18 mouse cellular contexts compared by ENCODE assay signal in the genomic region with DNA sequence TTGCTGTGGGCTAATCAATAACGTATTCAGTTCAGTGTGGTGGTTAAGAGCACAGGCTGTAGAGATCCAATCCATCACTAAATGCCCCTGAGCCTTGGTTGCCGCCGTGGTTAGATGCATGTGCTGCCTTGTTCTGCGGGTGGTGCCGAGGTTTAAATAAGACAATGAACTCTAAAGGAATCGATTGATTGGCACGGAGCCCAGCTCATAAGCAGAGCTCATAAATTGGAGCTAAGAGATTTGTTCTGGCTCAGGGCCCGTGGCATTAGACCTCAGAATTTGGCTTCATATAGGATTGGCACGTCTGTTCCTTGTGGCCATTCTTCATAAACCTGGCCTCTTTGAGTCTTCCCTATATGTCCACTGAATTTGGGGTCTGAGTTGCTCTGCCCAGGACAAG. TPM values are rescaled to one million over a fixed set of nuclear protein-coding genes. Genes with fewer than 3 reads are reported as not detected.
DNase-seq lines count a peak whose midpoint lies in the region; ATAC-seq and TF ChIP-seq lines count a peak whose summit lies in the region.
"Had no signal": no experiment of that assay in that cellular context is flagged by ENCODE, and none has a peak within 500 bp of the region (broad histone marks: within the 10 kb centered on the region; RNA-seq: fewer than 3 reads in every experiment).

No protein-coding gene starts in this region.

- no peak overlapping the region for H3K9ac ChIP-seq in hindbrain, embryonic 16.5 days (ENCODE audit: low read depth, low read length)
- H3K9ac ChIP-seq in hindbrain, embryonic 13.5 days, result no peak overlapping the region
- H3K9ac ChIP-seq in midbrain, postnatal 0 days (replicated peaks; ENCODE audit: low read length, poor library complexity, severe bottlenecking), result no peak overlapping the region
- H3K9ac ChIP-seq in midbrain, embryonic 13.5 days (replicated peaks), result no peak overlapping the region
- no peak overlapping the region for H3K9ac ChIP-seq in intestine, embryonic 16.5 days (ENCODE audit: low read depth, low read length)
- H3K9ac ChIP-seq: forebrain, embryonic 12.5 days; kidney, embryonic 15.5 days had no signal

- no peak overlapping the region for H3K4me2 ChIP-seq in hindbrain, embryonic 16.5 days (ENCODE audit: low read length)
- H3K4me2 ChIP-seq in hindbrain, embryonic 13.5 days, result no peak overlapping the region
- no peak overlapping the region for H3K4me2 ChIP-seq in midbrain, postnatal 0 days (ENCODE audit: low read depth, low read length, poor library complexity, severe bottlenecking)
- H3K4me2 ChIP-seq in midbrain, embryonic 13.5 days (replicated peaks), result no peak overlapping the region
- H3K4me2 ChIP-seq in intestine, embryonic 16.5 days (ENCODE audit: low read depth, low read length), result no peak overlapping the region
- H3K4me2 ChIP-seq: forebrain, embryonic 12.5 days; heart, embryonic 11.5 days; kidney, embryonic 15.5 days had no signal

- no peaks in the 10 kb centered on the region for H3K27me3 ChIP-seq in hindbrain, embryonic 16.5 days (replicated peaks; ENCODE audit: control insufficient read depth, insufficient read depth, low read length)
- H3K27me3 ChIP-seq in hindbrain, embryonic 13.5 days, result 0 out of 2 replicates have a peak, but pooled peaks cover 15% of the 10 kb centered on the region
- no peaks in the 10 kb centered on the region for H3K27me3 ChIP-seq in midbrain, postnatal 0 days (ENCODE audit: insufficient read depth, low read length)
- no peaks in the 10 kb centered on the region for H3K27me3 ChIP-seq in midbrain, embryonic 13.5 days
- H3K27me3 ChIP-seq in intestine, embryonic 16.5 days (replicated peaks; ENCODE audit: control insufficient read depth, insufficient read depth, low read length), result no peaks in the 10 kb centered on the region
- H3K27me3 ChIP-seq: forebrain, embryonic 12.5 days; kidney, embryonic 15.5 days had no signal

- no peak overlapping the region for H3K4me3 ChIP-seq in hindbrain, embryonic 16.5 days (ENCODE audit: low read length)
- no peak overlapping the region for H3K4me3 ChIP-seq in hindbrain, embryonic 13.5 days
- no peak overlapping the region for H3K4me3 ChIP-seq in midbrain, postnatal 0 days (ENCODE audit: low read depth, low read length)
- no peak overlapping the region for H3K4me3 ChIP-seq in midbrain, embryonic 13.5 days (replicated peaks)
- no peak overlapping the region for H3K4me3 ChIP-seq in intestine, embryonic 16.5 days (ENCODE audit: low read length)
- H3K4me3 ChIP-seq: forebrain, embryonic 12.5 days; kidney, embryonic 15.5 days; midbrain, embryonic 10.5 days had no signal

- ATAC-seq in hindbrain, embryonic 16.5 days, result 0 out of 2 replicates have a peak, but pooled peaks have one; percentile 56
- no peak for ATAC-seq in hindbrain, embryonic 13.5 days (ENCODE audit: low FRiP score)
- ATAC-seq in midbrain, postnatal 0 days (ENCODE audit: low FRiP score), result no peak
- ATAC-seq in midbrain, embryonic 13.5 days, result no peak
- 0 out of 2 replicates have a peak, but pooled peaks have one; percentile 16 for ATAC-seq in intestine, embryonic 16.5 days

- TF ChIP-seq CTCF in midbrain, postnatal 0 days (IDR thresholded peaks at IDR 0.05), result no peak

- no peaks in the 10 kb centered on the region for H3K4me1 ChIP-seq in hindbrain, embryonic 16.5 days (ENCODE audit: control insufficient read depth, insufficient read depth, low read depth, low read length)
- peaks cover 15% of the 10 kb centered on the region for H3K4me1 ChIP-seq in hindbrain, embryonic 13.5 days (replicated peaks)
- H3K4me1 ChIP-seq in midbrain, postnatal 0 days (ENCODE audit: insufficient read depth, low read length), result no peaks in the 10 kb centered on the region
- no peaks in the 10 kb centered on the region; the same call in 1 of the 2 replicates for H3K4me1 ChIP-seq in midbrain, embryonic 13.5 days (replicated peaks)
- peaks cover 7% of the 10 kb centered on the region; the same call in 1 of the 2 replicates for H3K4me1 ChIP-seq in intestine, embryonic 16.5 days (ENCODE audit: control insufficient read depth, insufficient read depth, low read length)
- H3K4me1 ChIP-seq: forebrain, embryonic 12.5 days had no signal

- no peaks in the 10 kb centered on the region for H3K9me3 ChIP-seq in hindbrain, embryonic 16.5 days (ENCODE audit: control insufficient read depth, low read length)
- no peaks in the 10 kb centered on the region for H3K9me3 ChIP-seq in hindbrain, embryonic 13.5 days
- H3K9me3 ChIP-seq in midbrain, postnatal 0 days (ENCODE audit: low read length), result no peaks in the 10 kb centered on the region
- H3K9me3 ChIP-seq in midbrain, embryonic 13.5 days, result no peaks in the 10 kb centered on the region
- H3K9me3 ChIP-seq in intestine, embryonic 16.5 days (ENCODE audit: control insufficient read depth, low read length), result no peaks in the 10 kb centered on the region; the same call in 1 of the 2 replicates
- H3K9me3 ChIP-seq: forebrain, embryonic 12.5 days; kidney, embryonic 15.5 days; midbrain, embryonic 10.5 days had no signal

- peak; percentile 41 for DNase-seq in midbrain, postnatal 0 days (ENCODE audit: low spot score)
- DNase-seq in right cerebral cortex, postnatal 4 days, result no peak
- DNase-seq in kidney, adult 8-10 months, result no peak
- DNase-seq: cerebellum, adult 9-11 months; gastrocnemius, postnatal 36 days; heart, postnatal 14 days; layer of hippocampus, postnatal 36 days; lung, adult 2 months; lung, postnatal 36 days; thymus, postnatal 36 days had no signal

- 31% methylated on average over 9 of the region's 9 CpGs for WGBS in hindbrain, embryonic 16.5 days
- 45% methylated on average over 9 of the region's 9 CpGs for whole genome bisulfite sequencing in hindbrain, embryonic 13.5 days
- 63% methylated on average over 9 of the region's 9 CpGs for WGBS in midbrain, postnatal 0 days
- 70% methylated on average over 9 of the region's 9 CpGs for whole genome bisulfite sequencing in midbrain, embryonic 13.5 days
- WGBS in intestine, embryonic 16.5 days, result 49% methylated on average over 9 of the region's 9 CpGs

- H3K27ac ChIP-seq in hindbrain, embryonic 16.5 days (ENCODE audit: low read depth, low read length), result no peak overlapping the region
- H3K27ac ChIP-seq in hindbrain, embryonic 13.5 days, result no peak overlapping the region
- no peak overlapping the region for H3K27ac ChIP-seq in midbrain, postnatal 0 days (ENCODE audit: low read depth, low read length)
- no peak overlapping the region for H3K27ac ChIP-seq in midbrain, embryonic 13.5 days
- no peak overlapping the region for H3K27ac ChIP-seq in intestine, embryonic 16.5 days (ENCODE audit: low read length)
- H3K27ac ChIP-seq: forebrain, embryonic 12.5 days; kidney, embryonic 15.5 days; midbrain, embryonic 10.5 days had no signal

- H3K36me3 ChIP-seq in hindbrain, embryonic 16.5 days (ENCODE audit: control insufficient read depth, insufficient read depth, low read length), result no peaks in the 10 kb centered on the region
- H3K36me3 ChIP-seq in hindbrain, embryonic 13.5 days, result no peaks in the 10 kb centered on the region
- no peaks in the 10 kb centered on the region for H3K36me3 ChIP-seq in midbrain, postnatal 0 days (ENCODE audit: insufficient read depth, low read length)
- no peaks in the 10 kb centered on the region for H3K36me3 ChIP-seq in midbrain, embryonic 13.5 days
- no peaks in the 10 kb centered on the region for H3K36me3 ChIP-seq in intestine, embryonic 16.5 days (ENCODE audit: control insufficient read depth, insufficient read depth, low read length)
- H3K36me3 ChIP-seq: forebrain, embryonic 12.5 days had no signal

RNA-seq across cellular contexts. Expression of a gene that starts 29.5 kb away (rescaled TPM):
- polyA plus RNA-seq in hindbrain, embryonic 16.5 days (2015; fragmentation: Nextera tagmentation; extraction: Ambion mirVana), result 21.0 and 21.6 TPM in 2 replicates
- 17.6 and 18.4 TPM in 2 replicates for polyA plus RNA-seq in hindbrain, embryonic 13.5 days (2015; fragmentation: Nextera tagmentation; extraction: Ambion mirVana)
- 23.9 and 25.8 TPM in 2 replicates for total RNA-seq in midbrain, postnatal 0 days (2014; rRNA removed)
- polyA plus RNA-seq in midbrain, postnatal 0 days (2015; fragmentation: Nextera tagmentation; extraction: Ambion mirVana), result 10.7 and 12.0 TPM in 2 replicates
- polyA plus RNA-seq in midbrain, embryonic 13.5 days (2015; fragmentation: Nextera tagmentation; extraction: Ambion mirVana), result 10.1 and 11.9 TPM in 2 replicates
- polyA plus RNA-seq in intestine, embryonic 16.5 days (2015; fragmentation: Nextera tagmentation; extraction: Ambion mirVana), result 15.1 and 15.4 TPM in 2 replicates

Comparison
In these comparisons a context has a peak if more than half of its experiments do, and no peak if none do; other contexts are left out.
1. ATAC-seq: peak in hindbrain, embryonic 16.5 days (single experiment) and intestine, embryonic 16.5 days (single experiment); none in hindbrain, embryonic 13.5 days (single experiment), midbrain, postnatal 0 days (single experiment) and midbrain, embryonic 13.5 days (single experiment).